Mouse (Mus musculus) cortical plate, adult 2 months (tissue): ENCODE data around the gene Nckap5. TPM values are rescaled to one million over a fixed set of nuclear protein-coding genes. Genes with fewer than 3 reads are reported as not detected.

ENCODE experiments used
- H3K27ac ChIP-seq: fragments of 200-500 bp; 2 replicates; pipeline ENCODE4 v1.5.1; 2012; ENCODE audit warnings: low read length, control low read depth, inconsistent platforms; ENCODE audit not compliant: insufficient read depth
- H3K4me1 ChIP-seq: fragments of 200-500 bp; 2 replicates; pipeline ENCODE4 v1.6.1; 2011; ENCODE audit warnings: low read length; ENCODE audit not compliant: control insufficient read depth, insufficient read depth
- H3K4me3 ChIP-seq: fragments of 200-500 bp; 2 replicates; pipeline ENCODE4 v1.5.1; 2011; ENCODE audit warnings: mild to moderate bottlenecking, low read length, control low read depth; ENCODE audit not compliant: insufficient read depth
- CTCF ChIP-seq: fragments of 200-500 bp; IDR thresholded peaks from 2 replicates; pipeline ENCODE4 v1.5.1; 2011; ENCODE audit warnings: mild to moderate bottlenecking, control low read depth, low read length; ENCODE audit not compliant: insufficient read depth; ENCODE audit errors: extremely low read depth
- POLR2A ChIP-seq: fragments of 200-500 bp; IDR thresholded peaks from 2 replicates; pipeline ENCODE4 v1.6.1; 2011; ENCODE audit warnings: mild to moderate bottlenecking, low read length, control low read depth; ENCODE audit not compliant: insufficient read depth; ENCODE audit errors: extremely low read depth
- polyA plus RNA-seq: library from polyadenylated mRNA; depleted of rRNA; stranded (reverse); fragments of >200 nt; gene quantifications from 2 replicates; pipeline ENCODE4 v1.2.3, GENCODE M21; 2012

Gene Nckap5
- polyA plus RNA-seq, 1 experiment = 3.1 TPM

- no peak overlapping the region for H3K4me3 ChIP-seq
- TF ChIP-seq POLR2A (no peak), CTCF (no peak)
- no peaks in the 10 kb centered on the region for H3K4me1 ChIP-seq
- no peak overlapping the region for H3K27ac ChIP-seq
Observed at GRCm38 (mm10) chr1:126639463-126639862, 191.1 kb downstream of the Nckap5 start.

GRCm38 (mm10) chr1:126637515-126637914 is 193.1 kb downstream of the Nckap5 start:
- Histone ChIP-seq H3K4me1 (no peaks in the 10 kb centered on the region), H3K4me3 (no peak overlapping the region), H3K27ac (no peak overlapping the region)
- TF ChIP-seq CTCF (no peak), POLR2A (no peak)

GRCm38 (mm10) chr1:126626206-126626605 is 204.4 kb downstream of the Nckap5 start:
- Histone ChIP-seq H3K4me3 (no peak overlapping the region), H3K4me1 (no peaks in the 10 kb centered on the region), H3K27ac (no peak overlapping the region)
- TF ChIP-seq CTCF (no peak), POLR2A (no peak)

GRCm38 (mm10) chr1:126622036-126622435 is 208.6 kb downstream of the Nckap5 start:
- H3K4me3 ChIP-seq = no peak overlapping the region
- no peak for TF ChIP-seq POLR2A
- no peak for TF ChIP-seq CTCF
- H3K27ac ChIP-seq = no peak overlapping the region
- H3K4me1 ChIP-seq = no peaks in the 10 kb centered on the region

- no peak for TF ChIP-seq POLR2A
- TF ChIP-seq CTCF = no peak
- H3K4me1 ChIP-seq = no peaks in the 10 kb centered on the region
- no peak overlapping the region for H3K4me3 ChIP-seq
- no peak overlapping the region for H3K27ac ChIP-seq
Observed at GRCm38 (mm10) chr1:126617464-126618041, 213.0 kb downstream of the Nckap5 start.

- TF ChIP-seq POLR2A (no peak), CTCF (no peak)
- no peak overlapping the region for H3K4me3 ChIP-seq
- H3K4me1 ChIP-seq = no peaks in the 10 kb centered on the region
Observed at GRCm38 (mm10) chr1:126616964-126617363, 213.6 kb downstream of the Nckap5 start.

GRCm38 (mm10) chr1:126612916-126613315 is 217.7 kb downstream of the Nckap5 start:
- no peak for TF ChIP-seq CTCF
- TF ChIP-seq POLR2A = no peak
- Histone ChIP-seq H3K4me1 (no peaks in the 10 kb centered on the region), H3K4me3 (no peak overlapping the region), H3K27ac (no peak overlapping the region)

More at GRCm38 (mm10) chr1:126616964-126617363, 213.6 kb downstream of the Nckap5 start:
- no peak overlapping the region for H3K27ac ChIP-seq

- Histone ChIP-seq H3K27ac (no peak overlapping the region), H3K4me3 (no peak overlapping the region), H3K4me1 (no peaks in the 10 kb centered on the region)
- TF ChIP-seq CTCF = no peak
- no peak for TF ChIP-seq POLR2A
Observed at GRCm38 (mm10) chr1:126608586-126608985, 222.0 kb downstream of the Nckap5 start.

- Histone ChIP-seq H3K4me1 (no peaks in the 10 kb centered on the region), H3K4me3 (no peak overlapping the region), H3K27ac (no peak overlapping the region)
- TF ChIP-seq POLR2A (no peak), CTCF (no peak)
Observed at GRCm38 (mm10) chr1:126606189-126607080, 224.2 kb downstream of the Nckap5 start.

GRCm38 (mm10) chr1:126604551-126604950 is 226.0 kb downstream of the Nckap5 start:
- Histone ChIP-seq H3K27ac (no peak overlapping the region), H3K4me3 (no peak overlapping the region), H3K4me1 (no peaks in the 10 kb centered on the region)
- TF ChIP-seq CTCF = no peak
- TF ChIP-seq POLR2A = no peak
